Comparison of ENCODE assay signal across 11 mouse cellular contexts in genomic region chr14:55457693-55458092, GRCm38 (mm10). TPM values are rescaled to one million over a fixed set of nuclear protein-coding genes. Genes with fewer than 3 reads are reported as not detected.
"Had no signal": no experiment of that assay in that cellular context is flagged by ENCODE, and none has a peak within 500 bp of the region (broad histone marks: within the 10 kb centered on the region; RNA-seq: fewer than 3 reads in every experiment).

No protein-coding gene starts in this region.

- H3K36me3 ChIP-seq: embryonic facial prominence, embryonic 10.5 days; embryonic facial prominence, embryonic 12.5 days; embryonic facial prominence, embryonic 13.5 days; embryonic facial prominence, embryonic 15.5 days; forebrain, embryonic 10.5 days; forebrain, embryonic 12.5 days; forebrain, embryonic 15.5 days had no signal

- H3K27ac ChIP-seq: embryonic facial prominence, embryonic 10.5 days; embryonic facial prominence, embryonic 12.5 days; embryonic facial prominence, embryonic 13.5 days; embryonic facial prominence, embryonic 15.5 days; forebrain, embryonic 10.5 days; forebrain, embryonic 12.5 days; forebrain, embryonic 15.5 days; gastrocnemius, adult 2 months; heart, adult 2 months had no signal

- H3K27me3 ChIP-seq: embryonic facial prominence, embryonic 12.5 days; embryonic facial prominence, embryonic 15.5 days; forebrain, embryonic 15.5 days had no signal

- H3K4me3 ChIP-seq: embryonic facial prominence, embryonic 10.5 days; embryonic facial prominence, embryonic 12.5 days; embryonic facial prominence, embryonic 13.5 days; embryonic facial prominence, embryonic 15.5 days; erythroblast, embryonic 14.5 days; forebrain, embryonic 10.5 days; forebrain, embryonic 12.5 days; forebrain, embryonic 13.5 days; forebrain, embryonic 15.5 days; gastrocnemius, adult 2 months; heart, adult 2 months had no signal

- H3K4me1 ChIP-seq: embryonic facial prominence, embryonic 13.5 days; embryonic facial prominence, embryonic 15.5 days; forebrain, embryonic 10.5 days; forebrain, embryonic 12.5 days; forebrain, embryonic 13.5 days had no signal

RNA-seq across cellular contexts. Expression of gene Carmil3, which starts 32.8 kb away (rescaled TPM):
- polyA plus RNA-seq: erythroblast, embryonic 14.5 days had no signal

RNA-seq across cellular contexts. Expression of gene Cpne6, which starts 52.6 kb away (rescaled TPM):
- polyA plus RNA-seq: erythroblast, embryonic 14.5 days had no signal
